Mouse (Mus musculus) forebrain, embryonic 12.5 days (tissue): ENCODE data around the gene Ppp1r3a. TPM values are rescaled to one million over a fixed set of nuclear protein-coding genes. Genes with fewer than 3 reads are reported as not detected.
"Not testable (repeated sequence)": the region's sequence is repeated elsewhere in the genome, so short reads cannot be mapped to it uniquely, and the experiment has no call there.

Source experiments
- ATAC-seq: fragments of 200-750 bp; cut with Nextera tagmentation; 2 replicates; pipeline ENCODE4 v1.8.0; 2017; ENCODE audit warnings: moderate TSS enrichment; ENCODE audit not compliant: low FRiP score
- H3K27ac ChIP-seq: fragments of 300-500 bp; sonication (generic); 2 replicates; pipeline ENCODE4 v1.5.1; 2016; ENCODE audit warnings: mild to moderate bottlenecking
- H3K27me3 ChIP-seq: fragments of 300-500 bp; sonication (generic); 2 replicates; pipeline ENCODE4 v1.6.1; 2016; ENCODE audit warnings: mild to moderate bottlenecking
- H3K36me3 ChIP-seq: fragments of 300-500 bp; sonication (generic); replicated peaks from 2 replicates; pipeline ENCODE4 v1.6.1; 2016; ENCODE audit warnings: mild to moderate bottlenecking
- H3K4me1 ChIP-seq: fragments of 300-500 bp; sonication (generic); 2 replicates; pipeline ENCODE4 v1.6.1; 2016
- H3K4me2 ChIP-seq: fragments of 300-500 bp; sonication (generic); 2 replicates; pipeline ENCODE4 v1.6.1; 2016; ENCODE audit warnings: mild to moderate bottlenecking, moderate library complexity
- H3K4me3 ChIP-seq: fragments of 300-500 bp; sonication (generic); replicated peaks from 2 replicates; pipeline ENCODE4 v1.5.1; 2016; ENCODE audit warnings: mild to moderate bottlenecking
- H3K9ac ChIP-seq: fragments of 300-500 bp; sonication (generic); 2 replicates; pipeline ENCODE4 v1.6.1; 2016; ENCODE audit warnings: mild to moderate bottlenecking
- H3K9me3 ChIP-seq: fragments of 300-500 bp; sonication (generic); 2 replicates; pipeline ENCODE4 v1.6.1; 2016
- WGBS: fragments of 180-500 bp; shearing (Covaris S2); methylation state at CpG from one replicate; pipeline ENCODE4 v1.1.7; 2016; 5-methylcytosine and 5-hydroxymethylcytosine counted together
- polyA plus RNA-seq: library from polyadenylated mRNA; unstranded; fragments of >200 nt; fragmentation: Nextera tagmentation; extraction: Ambion mirVana; gene quantifications from 2 replicates; pipeline ENCODE4 v1.2.1, GENCODE M21; 2016

The Ppp1r3a gene
- polyA plus RNA-seq, 1 experiment from 2014 or later = not detected

DNA sequence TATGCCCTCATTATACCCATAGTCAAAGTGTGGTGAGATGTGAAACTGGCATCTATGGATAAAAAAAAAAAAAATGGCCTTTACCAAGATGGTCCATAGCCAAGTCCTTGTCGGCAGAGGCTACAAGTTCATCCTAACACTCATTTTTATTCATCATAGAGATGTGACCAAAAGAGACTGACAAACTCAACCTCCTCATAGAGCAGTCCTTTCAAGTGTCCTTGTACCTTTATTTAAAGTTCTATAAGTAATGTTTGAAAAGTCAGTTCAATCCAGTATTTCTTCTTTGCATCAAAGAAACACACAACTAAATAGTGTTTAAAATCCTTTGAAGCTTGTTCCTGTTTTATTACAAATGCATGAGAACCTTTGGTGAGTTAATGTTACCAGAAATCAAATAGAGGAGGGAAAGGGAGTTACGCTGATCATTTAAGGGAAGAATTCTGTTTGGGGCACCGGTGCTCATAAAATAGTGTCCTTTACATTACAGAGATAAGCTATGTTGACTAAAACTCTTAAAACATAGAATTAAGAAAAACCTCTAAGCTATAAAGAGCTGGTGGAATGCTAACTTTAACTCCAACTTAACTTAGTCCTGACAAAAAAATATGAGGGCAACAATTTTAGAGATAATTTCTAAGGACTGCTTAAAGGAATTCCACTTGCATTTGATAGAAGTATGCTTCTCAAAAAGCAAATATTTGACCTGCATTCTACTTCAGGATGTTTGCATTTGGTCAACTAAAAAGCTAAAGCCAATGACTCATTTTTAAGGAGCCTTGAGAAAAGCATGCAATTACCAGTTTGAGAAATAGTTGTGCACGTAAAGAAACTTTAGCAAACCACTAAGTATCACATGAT lies 39.7 kb downstream of the Ppp1r3a start:
- H3K9me3 ChIP-seq = no peaks in the 10 kb centered on the region
- no peak overlapping the region for H3K9ac ChIP-seq
- H3K4me1 ChIP-seq = peaks cover under 1% of the 10 kb centered on the region; the same call in 1 of the 2 replicates
- no peak for ATAC-seq
- H3K27ac ChIP-seq = no peak overlapping the region
- H3K36me3 ChIP-seq = no peaks in the 10 kb centered on the region
- no peak overlapping the region for H3K4me2 ChIP-seq
- H3K4me3 ChIP-seq = no peak overlapping the region
- no peaks in the 10 kb centered on the region for H3K27me3 ChIP-seq
- 87% methylated on average over 4 of the region's 4 CpGs for WGBS

GRCm38 (mm10) chr6:14712146-14712545 lies 42.9 kb downstream of the Ppp1r3a start:
- H3K4me3 ChIP-seq = no peak overlapping the region
- 63% methylated on average over 2 of the region's 2 CpGs for WGBS
- no peak overlapping the region for H3K27ac ChIP-seq
- no peaks in the 10 kb centered on the region for H3K27me3 ChIP-seq
- no peak for ATAC-seq
- no peaks in the 10 kb centered on the region for H3K4me1 ChIP-seq
- no peaks in the 10 kb centered on the region for H3K36me3 ChIP-seq
- no peaks in the 10 kb centered on the region for H3K9me3 ChIP-seq
- no peak overlapping the region for H3K4me2 ChIP-seq
- no peak overlapping the region for H3K9ac ChIP-seq

DNA sequence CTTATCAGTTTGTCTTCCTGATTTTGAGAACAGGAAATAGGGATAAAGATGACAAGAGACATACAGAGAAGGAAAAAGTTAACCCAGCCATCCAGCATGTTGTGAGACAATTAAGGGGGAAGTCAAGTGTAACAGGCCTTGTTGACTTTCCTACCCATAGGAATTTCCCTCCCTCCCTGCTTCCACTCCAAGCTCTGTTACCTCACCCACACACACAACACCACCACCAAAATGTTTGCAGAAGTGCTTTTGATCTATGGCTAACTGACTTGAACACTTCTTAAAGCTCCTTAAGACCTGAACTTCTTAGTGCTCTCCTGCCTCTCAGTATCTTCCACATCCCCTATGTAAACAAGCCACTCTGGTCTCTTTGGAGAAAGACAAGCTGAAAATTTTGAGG lies 55.0 kb downstream of the Ppp1r3a start:
- H3K27ac ChIP-seq = no peak overlapping the region
- H3K27me3 ChIP-seq = no peaks in the 10 kb centered on the region
- H3K9me3 ChIP-seq = no peaks in the 10 kb centered on the region
- no peak overlapping the region for H3K4me3 ChIP-seq
- H3K9ac ChIP-seq = no peak overlapping the region
- H3K4me1 ChIP-seq = no peaks in the 10 kb centered on the region
- H3K4me2 ChIP-seq = no peak overlapping the region
- H3K36me3 ChIP-seq = no peaks in the 10 kb centered on the region
- no peak for ATAC-seq

DNA sequence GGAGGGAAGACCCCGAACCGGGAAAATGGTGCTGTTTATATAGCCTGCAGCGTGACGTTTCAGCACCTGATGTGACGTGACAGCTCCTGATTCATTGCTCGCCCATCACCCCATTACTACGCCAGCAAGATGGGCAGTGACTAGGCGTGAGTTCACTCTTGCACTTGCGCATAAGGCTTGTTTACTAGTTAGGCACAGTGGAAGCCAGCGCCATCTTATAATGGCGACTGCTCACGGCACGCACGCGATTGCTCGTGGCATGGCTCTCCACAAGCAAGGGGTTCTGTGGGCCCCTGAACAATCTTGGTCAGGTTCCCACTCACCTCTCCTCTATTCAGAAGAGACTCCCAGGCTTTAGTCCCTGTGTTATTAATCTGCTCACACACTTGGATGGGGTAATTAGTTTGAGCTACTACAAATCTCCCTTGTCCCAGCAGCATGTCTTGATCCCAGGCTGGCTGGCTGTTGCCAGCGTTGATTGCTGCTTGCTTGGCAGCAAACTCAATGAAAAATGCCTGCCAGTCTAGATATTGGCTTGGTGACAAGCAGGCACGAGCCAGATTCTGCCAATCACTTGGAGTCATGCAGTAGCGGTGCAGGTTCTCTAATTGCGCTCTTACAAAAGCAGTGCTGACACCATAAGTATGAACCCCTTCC lies 75.7 kb downstream of the Ppp1r3a start:
- not testable (repeated sequence) for ATAC-seq
- WGBS = 91% methylated on average over 20 of the region's 20 CpGs

DNA sequence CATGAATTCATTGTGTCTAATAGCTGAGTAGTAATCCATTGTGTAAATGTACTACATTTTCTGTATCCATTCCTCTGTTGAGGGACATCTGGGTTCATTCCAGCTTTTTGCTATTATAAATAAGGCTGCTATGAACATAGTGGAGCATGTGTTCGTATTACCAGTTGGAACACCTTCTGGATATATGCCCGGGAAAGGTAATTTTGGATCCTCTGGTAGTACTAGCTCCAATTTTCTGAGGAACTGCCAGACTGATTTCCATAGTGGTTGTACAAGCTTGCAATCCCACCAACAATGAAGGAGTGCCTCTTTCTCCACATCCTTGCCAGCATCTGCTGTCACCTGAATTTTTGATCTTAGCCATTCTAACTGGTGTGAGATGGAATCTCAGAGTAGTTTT lies 86.1 kb downstream of the Ppp1r3a start:
- not testable (repeated sequence) for ATAC-seq, H3K4me1 ChIP-seq, H3K4me2 ChIP-seq, H3K36me3 ChIP-seq, H3K4me3 ChIP-seq, H3K27ac ChIP-seq, H3K9me3 ChIP-seq, H3K9ac ChIP-seq, H3K27me3 ChIP-seq
- 95% methylated on average over 2 of the region's 2 CpGs for WGBS

More for the DNA sequence above, 75.7 kb downstream of the Ppp1r3a start:
- not testable (repeated sequence) for H3K4me2 ChIP-seq, H3K4me3 ChIP-seq, H3K9ac ChIP-seq, H3K9me3 ChIP-seq, H3K4me1 ChIP-seq, H3K27ac ChIP-seq, H3K36me3 ChIP-seq, H3K27me3 ChIP-seq

- H3K36me3 ChIP-seq, H3K27ac ChIP-seq, ATAC-seq: not testable (repeated sequence)
Observed at GRCm38 (mm10) chr6:14667651-14668050, 87.4 kb downstream of the Ppp1r3a start.

More at GRCm38 (mm10) chr6:14667651-14668050, 87.4 kb downstream of the Ppp1r3a start:
- H3K27me3 ChIP-seq, H3K4me2 ChIP-seq, H3K9ac ChIP-seq, H3K4me3 ChIP-seq, H3K4me1 ChIP-seq, H3K9me3 ChIP-seq: not testable (repeated sequence)
- 85% methylated on average over 2 of the region's 2 CpGs for WGBS

Other genes with a start within 250 kb of the Ppp1r3a start
- gene Foxp2, start 146.1 kb upstream of the Ppp1r3a start, polyA plus RNA-seq = 30.2 and 32.3 TPM in 2 replicates